Mouse (Mus musculus) heart, adult 9 months (tissue): ENCODE data around the gene Dock10.

ENCODE experiments used
- DNase-seq, 2 experiments: peaks; one replicate each; pipeline ENCODE4 v3.0.0; 2022; ENCODE audit warnings: low spot score in 2 of 2

Dock10 gene

DNA sequence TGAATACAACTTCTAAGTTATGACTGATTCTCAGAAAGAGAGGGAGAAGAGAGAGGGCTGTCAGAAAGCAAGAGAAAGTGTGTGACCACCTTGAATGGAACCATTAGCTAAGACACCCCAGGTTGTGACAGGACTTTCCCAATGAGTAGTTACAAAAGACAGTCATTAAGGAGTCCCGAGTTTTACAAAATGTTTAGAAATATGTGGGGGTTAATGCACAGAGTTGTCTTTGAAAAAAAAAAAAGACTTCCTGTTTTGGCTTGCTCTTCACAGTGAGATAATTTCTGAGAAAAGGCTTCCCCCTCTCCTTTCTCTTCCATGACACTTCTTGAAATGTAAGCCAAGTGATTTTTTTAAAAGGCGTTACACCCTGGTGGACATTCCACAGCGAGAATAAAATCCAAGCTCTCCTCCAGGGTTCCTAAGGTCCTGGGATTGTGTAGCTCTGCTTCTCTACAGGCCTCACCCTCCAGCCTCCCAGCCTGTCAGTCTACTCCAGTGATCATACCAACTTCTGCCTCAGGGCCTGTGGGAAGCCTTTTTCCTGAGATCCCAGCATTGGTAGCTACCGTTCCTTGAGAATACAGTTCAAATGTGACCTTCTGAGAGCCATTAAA, 144.8 kb downstream of the Dock10 start:
- no peak for DNase-seq

DNA sequence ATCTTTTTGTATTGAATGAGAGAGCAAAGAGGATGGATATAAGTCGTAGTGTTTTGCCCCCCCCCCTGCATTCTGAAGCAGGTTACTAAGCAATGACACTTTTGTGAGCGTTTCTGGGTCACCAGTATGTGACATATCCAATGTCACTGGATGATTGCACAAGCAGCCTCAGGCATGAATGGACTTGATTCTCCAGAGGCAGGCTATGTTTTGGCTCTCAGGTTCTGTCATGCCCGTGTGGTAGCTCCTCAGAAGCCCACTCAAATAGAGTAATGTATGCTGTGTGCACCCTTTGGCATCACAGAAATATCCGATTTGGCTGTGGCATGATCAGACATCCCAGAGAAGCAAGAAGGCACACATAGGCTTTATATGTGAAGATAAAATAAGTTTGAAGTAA, 150.8 kb downstream of the Dock10 start:
- DNase-seq: no peak

DNA sequence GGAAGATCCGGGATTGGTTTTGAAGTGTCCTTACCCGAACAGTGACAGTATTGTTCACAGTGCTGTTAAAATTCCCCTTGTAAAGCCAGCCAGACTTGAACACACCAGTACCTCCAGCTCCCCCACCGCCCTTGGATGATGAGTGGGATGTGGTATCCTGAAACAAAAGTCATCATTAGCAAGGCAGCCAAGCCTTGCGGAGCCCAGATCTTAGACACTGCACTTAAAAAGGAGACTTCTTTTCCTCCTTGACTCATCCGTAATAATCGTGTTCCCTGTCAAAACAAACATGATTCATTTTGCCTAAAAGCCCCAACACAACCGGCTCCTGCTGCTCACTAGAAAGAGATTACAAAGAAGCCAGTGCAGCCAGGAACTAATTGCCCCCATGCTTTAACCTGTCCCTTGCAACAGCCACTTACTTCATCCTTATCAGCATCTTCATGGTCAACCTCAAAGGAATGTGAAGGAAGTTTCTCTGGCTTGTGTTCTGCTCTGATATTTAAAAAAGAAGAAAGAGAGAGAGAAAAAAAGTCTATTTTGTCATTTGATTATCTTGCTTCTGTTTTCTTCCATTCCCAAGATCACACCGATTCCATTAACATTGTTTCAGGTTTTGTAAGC, 152.1 kb downstream of the Dock10 start:
- DNase-seq: no peak

DNA sequence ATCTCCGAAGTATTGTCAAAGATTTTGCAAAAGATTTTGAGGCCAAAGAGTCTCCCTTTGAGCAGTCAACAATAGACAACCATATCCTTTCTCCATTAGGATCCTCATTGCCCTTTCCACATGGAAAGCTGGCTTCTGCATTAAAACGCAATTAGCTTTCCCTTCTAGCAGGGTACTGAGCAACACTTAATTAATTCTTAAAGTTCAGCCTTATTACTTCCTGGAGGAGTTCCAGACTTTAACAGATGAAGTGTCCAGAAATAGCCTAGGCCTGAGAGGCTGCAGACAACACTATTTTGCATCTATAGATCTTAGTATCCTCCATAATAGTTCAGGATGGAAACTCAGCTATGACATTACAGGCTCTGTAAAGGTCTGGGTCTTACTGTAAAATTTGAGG, 154.0 kb downstream of the Dock10 start:
- no peak for DNase-seq

DNA sequence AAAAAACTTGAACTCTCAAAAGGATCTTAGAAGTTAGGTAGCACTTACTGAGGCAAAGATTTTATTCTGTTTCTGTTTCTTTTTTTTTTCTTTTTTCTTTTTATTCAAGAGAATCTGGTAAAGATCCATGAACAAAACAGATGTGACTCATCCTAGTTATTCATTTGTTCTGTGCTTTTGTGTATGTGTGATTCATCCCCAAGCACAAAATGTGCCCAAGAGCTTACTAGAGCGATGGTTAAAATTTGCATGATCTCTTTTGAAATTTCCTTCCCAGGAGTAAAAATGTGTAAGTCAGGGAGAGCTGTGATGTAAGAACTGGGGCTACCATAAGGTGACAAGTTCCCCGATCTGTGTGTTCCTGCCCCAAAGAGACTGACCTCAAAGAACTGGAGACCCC, 155.2 kb downstream of the Dock10 start:
- no peak for DNase-seq

DNA sequence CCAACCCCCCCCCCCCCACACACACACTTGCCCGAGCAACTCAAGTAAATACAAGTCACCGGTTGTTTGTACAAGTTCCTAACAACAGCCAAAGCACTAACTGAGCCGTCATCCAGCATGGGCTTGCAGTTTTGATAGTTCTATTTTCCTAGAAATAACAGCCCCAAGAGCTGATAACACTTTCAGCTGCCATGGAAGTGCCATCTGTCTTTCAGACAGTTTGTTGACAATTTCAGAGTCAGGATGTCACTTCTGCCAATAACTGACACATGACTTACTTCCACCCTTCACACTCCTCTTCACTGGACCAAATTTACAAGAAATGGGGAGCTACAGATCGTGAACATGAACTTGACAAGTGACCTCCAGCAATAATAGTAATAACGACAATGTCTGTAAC, 175.0 kb downstream of the Dock10 start:
- DNase-seq: no peak

DNA sequence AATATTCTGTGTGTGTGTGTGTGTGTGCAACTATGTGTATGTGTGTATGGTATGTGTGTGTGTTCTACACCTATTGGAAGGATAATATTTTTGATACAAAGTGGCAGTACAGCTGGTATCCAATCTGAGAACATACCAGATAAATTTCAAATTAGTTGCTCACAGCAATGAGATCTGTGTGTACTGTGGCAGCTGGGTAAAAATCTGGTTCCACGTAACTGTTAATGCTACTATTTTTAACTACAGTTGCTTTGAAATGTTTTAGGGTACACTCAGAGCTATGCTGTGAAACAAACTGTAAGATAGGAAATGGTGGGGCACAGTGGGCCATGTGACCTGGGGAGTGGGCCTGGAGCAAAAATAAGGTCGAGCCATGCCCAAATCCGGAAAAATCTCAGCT, 176.1 kb downstream of the Dock10 start:
- no peak for DNase-seq

DNA sequence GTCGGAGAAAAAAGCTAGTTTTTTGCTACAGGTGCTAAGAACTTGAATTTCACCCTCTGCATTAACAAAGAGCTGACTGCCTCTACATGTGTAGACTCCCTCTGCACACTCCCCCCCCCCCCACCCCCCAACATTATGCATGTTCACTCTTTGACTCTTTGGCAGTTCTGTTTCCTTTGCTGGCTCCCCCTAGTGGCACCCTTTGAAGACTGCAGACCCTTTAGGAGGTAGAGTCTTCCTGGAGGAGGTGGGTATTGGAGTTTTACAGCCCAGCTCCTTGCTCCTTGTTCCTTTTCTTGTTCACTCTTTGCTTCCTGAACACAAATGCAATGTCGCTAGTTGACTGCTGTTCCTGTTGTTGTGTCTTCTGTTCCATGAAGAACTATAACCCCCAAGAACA, 181.4 kb downstream of the Dock10 start:
- DNase-seq: no peak

DNA sequence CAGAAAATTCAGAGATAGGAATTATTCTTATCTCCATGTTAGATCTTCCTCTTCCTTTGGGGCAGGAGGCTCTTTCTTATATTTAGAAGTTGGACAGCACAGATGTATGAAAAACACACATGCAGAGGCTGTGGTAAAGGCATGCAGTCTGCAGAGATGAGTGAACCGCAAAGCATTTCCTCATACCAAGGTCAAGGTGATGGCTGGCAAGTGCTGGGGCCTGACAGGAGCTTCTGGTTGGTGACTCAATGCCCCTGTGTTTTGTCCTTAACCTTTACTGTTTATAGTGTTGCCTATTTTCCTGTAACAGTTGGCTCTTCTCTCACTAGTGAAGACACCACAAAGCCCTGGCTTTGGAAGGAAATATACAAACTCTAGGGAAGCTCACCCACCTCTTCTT, 201.9 kb downstream of the Dock10 start:
- no peak for DNase-seq

DNA sequence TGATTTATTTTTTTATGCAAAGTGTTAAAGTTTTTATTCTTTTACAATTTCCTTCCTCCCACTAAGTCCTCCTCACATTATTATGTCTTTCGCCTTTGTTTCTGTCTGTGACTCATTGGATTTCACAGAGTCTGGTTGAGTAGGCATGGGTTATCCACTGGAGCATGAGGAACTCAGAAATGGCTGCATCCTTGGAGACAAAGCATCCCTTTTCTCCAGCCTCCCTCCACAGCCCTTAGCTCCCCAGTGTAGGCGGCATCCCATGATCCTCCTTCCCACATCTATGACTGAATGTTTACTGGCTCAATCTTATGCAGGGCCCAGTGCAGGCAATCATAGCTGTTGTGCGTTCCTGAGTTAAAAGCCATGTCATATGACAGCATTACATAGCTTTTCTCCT, 216.8 kb downstream of the Dock10 start:
- DNase-seq: no peak

DNA sequence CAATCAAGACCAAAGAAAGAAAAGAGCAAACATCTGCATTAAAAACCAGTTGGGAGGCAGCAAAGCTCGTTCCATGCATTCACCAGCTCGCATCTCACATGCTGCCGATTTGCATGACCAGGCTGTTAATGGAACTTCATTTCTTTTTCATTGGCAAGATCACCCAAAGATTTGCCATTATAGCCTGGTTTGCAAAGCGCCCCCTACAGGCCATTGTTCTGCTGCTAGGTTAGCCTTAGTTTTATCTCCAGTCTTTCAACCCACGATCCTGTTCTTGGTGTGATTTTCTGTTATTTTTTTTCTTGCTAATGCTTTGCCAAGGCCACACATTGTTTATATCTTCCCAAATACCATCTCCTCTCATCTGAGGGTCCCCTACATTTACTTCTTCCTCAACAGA, 236.1 kb downstream of the Dock10 start:
- no peak for DNase-seq

DNA sequence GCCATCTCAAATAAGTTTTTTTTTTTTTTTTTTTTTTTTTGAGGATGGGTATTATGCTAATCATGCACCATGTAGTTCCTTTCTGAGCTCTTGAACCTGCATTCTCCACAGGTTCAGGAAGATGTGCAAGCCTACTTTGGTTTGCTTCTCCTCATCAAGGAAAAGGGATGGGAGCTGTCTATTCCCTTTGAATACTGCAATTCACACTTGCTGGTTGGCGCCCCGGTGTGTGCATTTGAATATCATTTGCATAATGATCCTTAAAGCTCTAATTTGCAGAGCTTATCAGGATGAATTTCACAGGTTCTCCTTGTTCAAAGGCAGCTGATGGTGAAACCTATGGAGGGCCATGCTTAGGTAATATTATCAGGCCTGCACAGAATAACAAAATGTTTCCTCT, 237.9 kb downstream of the Dock10 start:
- no peak for DNase-seq

DNA sequence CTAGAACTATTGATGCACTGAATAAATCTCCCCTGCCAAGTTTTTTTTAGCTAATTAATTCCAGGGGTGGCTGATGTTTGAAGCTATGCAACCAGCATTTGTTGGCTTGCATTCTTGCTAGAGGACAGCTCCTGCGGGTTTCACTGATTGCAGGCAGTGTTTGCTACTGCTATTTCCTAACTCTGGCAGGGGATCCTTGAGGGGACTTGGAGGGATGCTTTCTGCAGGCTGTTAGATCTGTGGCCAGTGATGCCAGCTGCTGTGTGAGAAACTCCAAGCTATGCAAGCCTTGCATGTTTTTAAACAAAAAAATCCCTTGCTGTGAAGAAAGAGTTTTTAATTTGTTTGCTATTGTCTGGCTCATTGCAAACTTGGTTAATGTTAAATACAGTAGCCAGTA, 238.4 kb downstream of the Dock10 start:
- no peak for DNase-seq

DNA sequence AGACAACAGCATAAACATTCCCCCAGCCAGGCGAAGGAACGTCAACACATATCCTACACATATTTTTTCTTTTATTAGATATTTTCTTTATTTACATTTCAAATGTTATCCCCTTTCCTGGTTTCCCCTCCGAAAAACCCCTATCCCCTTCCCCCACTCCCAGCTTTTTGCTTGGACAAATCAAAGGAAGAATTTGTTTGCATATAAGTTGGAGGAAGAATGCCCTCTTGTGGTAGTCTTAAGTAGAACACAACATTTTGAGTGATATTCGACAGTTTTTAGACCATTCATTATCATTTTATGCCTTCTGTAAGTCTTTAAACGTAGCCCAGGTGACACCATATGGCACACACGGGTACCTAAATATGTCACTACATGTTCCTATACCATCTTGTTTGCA, 242.5 kb downstream of the Dock10 start:
- no peak for DNase-seq

DNA sequence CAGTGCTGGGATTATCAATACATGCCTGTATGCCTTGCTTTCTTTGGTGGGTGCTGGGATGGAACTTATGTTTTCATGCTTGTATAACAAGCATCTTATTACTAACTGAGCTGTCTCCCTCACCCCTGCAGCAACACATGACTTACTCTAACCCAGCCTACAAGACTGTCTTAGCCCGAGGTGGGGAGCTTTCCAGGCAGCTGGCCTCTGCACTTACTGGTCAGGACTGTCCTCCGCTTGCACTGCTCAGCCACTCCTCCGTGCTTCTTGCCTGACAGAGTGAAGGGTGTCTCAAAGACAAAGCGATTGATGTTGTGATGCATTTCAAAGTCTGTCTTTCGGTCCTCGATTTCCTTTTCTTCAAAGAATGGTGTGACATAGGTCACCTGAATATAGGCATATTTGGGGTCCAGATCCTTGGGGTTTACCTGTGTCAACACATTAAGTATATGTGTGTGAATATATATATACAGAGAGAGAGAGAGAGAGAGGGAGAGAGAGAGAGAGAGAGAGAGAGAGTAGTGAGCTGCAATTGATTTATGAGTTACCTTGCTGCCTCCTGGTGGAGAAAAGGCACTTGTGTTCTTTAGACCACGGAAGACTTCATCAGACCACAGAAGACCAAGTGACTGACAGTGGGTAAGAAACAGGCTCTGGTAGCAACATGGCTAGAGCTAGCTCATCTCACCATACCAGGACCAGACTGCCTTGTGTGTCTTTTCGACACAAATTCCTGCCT, 245.9 kb downstream of the Dock10 start:
- no peak for DNase-seq

DNA sequence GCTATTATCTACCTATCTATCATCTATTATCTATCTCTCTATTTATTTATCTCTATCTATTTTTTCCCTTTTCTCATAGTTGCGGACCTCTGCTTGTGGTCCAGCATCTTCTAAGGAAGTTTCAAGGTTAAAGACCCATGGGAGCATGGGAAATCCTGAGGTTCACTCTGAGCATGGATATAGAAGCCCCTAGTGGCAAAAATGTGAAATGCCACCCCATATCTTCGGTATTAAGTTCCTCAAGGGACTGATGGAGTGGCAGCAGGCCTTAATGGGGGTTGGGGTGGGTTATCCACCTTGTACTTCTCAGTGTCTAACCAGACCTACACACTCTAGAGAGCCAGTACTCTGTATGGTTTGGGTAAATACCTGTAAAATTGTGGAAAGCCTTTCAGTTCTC, 253.6 kb downstream of the Dock10 start:
- no peak for DNase-seq

DNA sequence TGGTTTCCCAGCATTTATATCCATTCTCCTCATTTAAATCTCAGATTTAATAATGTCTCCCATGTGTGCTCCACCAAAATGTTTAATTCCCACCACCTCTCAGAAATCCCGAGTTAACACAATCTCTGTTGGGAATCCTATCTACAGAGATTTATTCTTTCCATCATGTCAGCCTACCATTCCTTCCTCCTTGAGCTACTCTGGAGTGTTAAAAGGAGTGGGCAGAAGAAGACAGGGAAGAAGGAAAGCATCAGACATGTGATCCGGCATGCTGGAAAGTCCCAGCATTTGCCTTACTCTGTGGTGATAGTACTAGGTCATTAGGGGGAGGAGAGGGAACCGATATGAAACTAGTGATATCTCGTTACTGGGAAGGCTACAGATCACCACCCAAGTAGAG, 254.2 kb downstream of the Dock10 start:
- DNase-seq: no peak

DNA sequence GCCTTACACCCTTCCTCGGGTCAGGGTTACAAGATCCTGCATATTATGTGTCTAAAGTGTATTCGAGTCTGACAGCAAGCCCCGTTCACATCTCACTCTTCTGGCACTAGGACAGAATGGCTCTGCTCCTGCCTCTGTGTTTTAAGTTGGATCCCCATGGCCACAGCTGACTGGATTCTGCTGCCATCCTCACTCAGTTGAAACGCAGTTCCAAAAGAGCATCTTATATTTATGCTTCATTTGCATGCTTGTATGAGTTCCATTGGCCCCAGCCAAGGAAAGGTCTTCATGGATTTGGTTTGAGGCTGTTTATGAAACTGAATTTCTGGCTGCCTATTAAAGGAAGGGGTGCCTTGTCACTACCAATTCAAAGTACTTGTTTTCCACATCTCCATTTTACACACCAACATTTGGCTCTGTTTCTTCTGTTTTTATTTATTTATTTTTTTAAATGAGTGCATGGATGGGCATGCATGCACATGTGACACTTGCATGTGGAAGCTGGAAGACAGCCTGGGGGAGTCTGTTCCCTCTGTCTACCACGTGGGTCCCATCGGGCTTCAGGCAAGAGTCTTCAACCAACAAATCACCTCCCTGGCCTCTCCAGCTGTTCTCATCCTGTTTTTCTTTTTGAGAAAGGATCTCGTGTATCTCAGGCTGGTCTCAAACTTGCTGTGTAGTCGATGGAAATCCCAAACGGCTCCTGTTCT, 255.7 kb downstream of the Dock10 start:
- no peak for DNase-seq

DNA sequence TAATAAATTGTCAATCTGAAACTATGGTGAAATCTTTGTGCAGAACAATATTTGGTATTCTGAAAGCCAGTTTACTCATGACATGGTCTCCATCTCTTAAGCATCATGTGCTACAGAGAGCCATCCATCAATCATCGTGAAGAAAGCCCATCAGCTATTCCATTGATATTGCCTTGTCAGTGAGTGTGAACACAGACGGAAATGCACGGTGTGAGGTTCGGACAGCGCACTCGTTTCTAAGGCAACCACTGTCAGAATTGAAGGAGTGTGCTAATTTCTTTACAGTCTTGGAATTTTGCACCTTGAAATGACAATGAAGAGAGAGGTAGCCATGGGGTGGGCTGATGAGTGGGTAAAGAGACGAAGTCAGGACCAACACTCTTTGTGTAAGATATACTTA, 259.1 kb downstream of the Dock10 start:
- no peak for DNase-seq

DNA sequence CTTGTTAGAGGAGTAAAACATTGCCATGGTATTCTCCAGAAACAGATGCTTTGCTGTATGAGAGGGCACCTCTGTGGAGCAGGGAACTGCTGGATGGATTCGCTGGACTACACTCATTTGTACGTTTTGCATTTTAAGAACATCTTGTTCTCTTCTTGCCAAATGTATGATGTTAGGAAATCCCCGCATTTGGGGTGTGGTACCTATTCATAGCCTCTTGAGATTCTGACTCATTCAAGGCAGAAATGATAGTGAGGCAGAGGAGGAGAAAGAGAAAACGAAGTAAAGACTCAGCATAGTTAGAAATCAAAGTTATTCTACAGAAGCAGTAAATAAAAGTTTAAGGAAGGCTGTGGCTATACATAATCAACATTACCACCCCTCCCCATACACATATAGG, 262.0 kb downstream of the Dock10 start:
- no peak for DNase-seq

DNA sequence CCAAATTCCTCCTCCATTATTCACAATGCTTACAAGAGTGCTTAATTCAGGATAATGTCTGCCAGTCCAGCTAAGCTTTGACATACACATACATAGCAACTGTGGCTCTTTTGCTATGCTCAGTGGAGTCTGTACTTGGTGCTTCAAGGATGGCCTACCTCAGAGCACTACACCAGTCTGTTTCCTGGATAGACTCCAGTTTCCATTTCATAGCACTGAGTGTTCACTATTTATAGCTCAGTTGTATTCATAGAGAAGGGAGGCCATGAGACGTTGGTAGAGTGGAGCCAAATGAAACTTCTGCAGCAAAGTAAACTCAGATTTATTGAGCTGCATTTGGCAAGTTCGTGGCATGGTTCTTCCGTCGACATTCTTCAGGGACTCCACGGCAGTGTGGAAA, 274.9 kb downstream of the Dock10 start:
- peak; percentile 29 to 35 for DNase-seq

DNA sequence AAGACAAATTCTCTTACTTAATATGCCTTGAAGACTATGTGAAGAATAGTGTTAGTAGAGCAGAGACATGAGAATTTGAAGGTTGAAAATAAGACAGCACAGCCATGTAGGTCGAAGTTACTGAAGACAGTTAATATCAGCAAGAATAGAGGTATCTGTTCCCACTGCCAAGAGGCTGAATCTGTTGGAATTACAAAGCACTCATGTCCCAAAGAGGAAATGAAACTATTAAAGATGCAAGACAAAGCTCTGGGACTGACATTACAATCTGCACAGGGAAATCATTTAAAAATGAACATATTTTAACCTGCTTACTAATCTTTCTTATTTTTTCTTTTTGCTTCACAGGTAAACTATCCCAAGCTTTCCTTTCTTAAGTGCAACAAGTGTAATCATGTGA, 283.4 kb downstream of the Dock10 start:
- no peak for DNase-seq

DNA sequence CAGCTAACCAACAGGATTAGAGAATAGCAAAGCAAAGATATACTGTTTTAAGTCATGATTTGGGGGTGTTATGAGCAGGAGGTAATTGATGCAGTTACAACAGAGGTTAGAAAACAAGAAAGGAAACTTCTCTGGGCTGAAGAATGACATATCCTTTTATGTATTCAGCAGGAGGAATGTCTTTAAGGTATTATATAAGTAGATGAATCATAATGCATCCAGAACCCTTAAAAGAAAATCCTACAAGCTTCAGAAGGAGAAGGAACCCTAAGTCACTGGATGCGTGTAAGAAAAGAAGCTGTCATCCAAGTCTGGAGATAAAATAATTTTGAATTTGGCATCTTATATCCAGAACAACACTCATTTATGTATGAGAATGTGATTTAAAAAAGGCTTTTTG, 285.9 kb downstream of the Dock10 start:
- no peak for DNase-seq
